Mouse (Mus musculus) cerebellum, postnatal 4 days (tissue): ENCODE measurements around the gene Psd4.

Source experiments
- DNase-seq, 2 experiments: peaks; one replicate each; pipeline ENCODE4 v3.0.0; 2022; ENCODE audit warnings: low spot score in 2 of 2, mixed read lengths in 1 of 2

The Psd4 gene

GRCm38 (mm10) chr2:24367030-24367894 is at the start of gene Psd4:
Gene Psd4 (plus strand): TSS chr2:24367580.
- peak; percentile 28 to 29 for DNase-seq

- DNase-seq = no peak
These were observed 49.3 kb upstream of the Psd4 start for GRCm38 (mm10) chr2:24317919-24318598.

- no peak for DNase-seq
These were observed 32.0 kb upstream of the Psd4 start for GRCm38 (mm10) chr2:24335333-24335732.

- DNase-seq = no peak
These were observed 30.8 kb upstream of the Psd4 start, which contains the start of gene Il1rn for GRCm38 (mm10) chr2:24336545-24336944. Gene Il1rn (plus strand): TSS chr2:24336853.

GRCm38 (mm10) chr2:24341395-24341885 is 25.9 kb upstream of the Psd4 start:
- no peak for DNase-seq

GRCm38 (mm10) chr2:24344619-24345018 is 22.8 kb upstream of the Psd4 start:
- DNase-seq = no peak

GRCm38 (mm10) chr2:24345056-24345455 is 22.3 kb upstream of the Psd4 start:
- no peak for DNase-seq

- no peak for DNase-seq
These were observed 19.5 kb upstream of the Psd4 start for GRCm38 (mm10) chr2:24347926-24348325.

- no peak for DNase-seq
These were observed 16.2 kb upstream of the Psd4 start for GRCm38 (mm10) chr2:24351159-24351558.

- DNase-seq = no peak
These were observed 14.3 kb upstream of the Psd4 start for GRCm38 (mm10) chr2:24353042-24353441.

- peak in 1 of 2 experiments; percentile 40 for DNase-seq
These were observed 9.7 kb upstream of the Psd4 start for GRCm38 (mm10) chr2:24357642-24358041.

- DNase-seq = no peak
These were observed 8.0 kb upstream of the Psd4 start for GRCm38 (mm10) chr2:24359347-24359746.

- no peak for DNase-seq
These were observed 3.6 kb upstream of the Psd4 start for GRCm38 (mm10) chr2:24363818-24364217.

- no peak for DNase-seq
These were observed 985 bp upstream of the Psd4 start for GRCm38 (mm10) chr2:24366214-24366975.

GRCm38 (mm10) chr2:24367895-24368261 is 498 bp downstream of the Psd4 start:
- no peak for DNase-seq

- DNase-seq = no peak
These were observed 11.5 kb downstream of the Psd4 start for GRCm38 (mm10) chr2:24378747-24379450.

GRCm38 (mm10) chr2:24382456-24383230 is 15.3 kb downstream of the Psd4 start:
- no peak for DNase-seq

GRCm38 (mm10) chr2:24383636-24384035 is 16.3 kb downstream of the Psd4 start:
- DNase-seq = no peak

GRCm38 (mm10) chr2:24384393-24384792 is 17.0 kb downstream of the Psd4 start:
- DNase-seq = no peak

- no peak for DNase-seq
These were observed 18.0 kb downstream of the Psd4 start for GRCm38 (mm10) chr2:24385111-24385961.
